Mouse (Mus musculus) MEL-GATA-1-ER (cell line): ENCODE measurements around the gene Mark1.

Source experiments
- DNase-seq: peaks from one replicate; pipeline ENCODE4 v3.0.0-alpha.2; 2012; ENCODE audit warnings: low read depth; ENCODE audit errors: extremely low read depth

The Mark1 gene

DNA sequence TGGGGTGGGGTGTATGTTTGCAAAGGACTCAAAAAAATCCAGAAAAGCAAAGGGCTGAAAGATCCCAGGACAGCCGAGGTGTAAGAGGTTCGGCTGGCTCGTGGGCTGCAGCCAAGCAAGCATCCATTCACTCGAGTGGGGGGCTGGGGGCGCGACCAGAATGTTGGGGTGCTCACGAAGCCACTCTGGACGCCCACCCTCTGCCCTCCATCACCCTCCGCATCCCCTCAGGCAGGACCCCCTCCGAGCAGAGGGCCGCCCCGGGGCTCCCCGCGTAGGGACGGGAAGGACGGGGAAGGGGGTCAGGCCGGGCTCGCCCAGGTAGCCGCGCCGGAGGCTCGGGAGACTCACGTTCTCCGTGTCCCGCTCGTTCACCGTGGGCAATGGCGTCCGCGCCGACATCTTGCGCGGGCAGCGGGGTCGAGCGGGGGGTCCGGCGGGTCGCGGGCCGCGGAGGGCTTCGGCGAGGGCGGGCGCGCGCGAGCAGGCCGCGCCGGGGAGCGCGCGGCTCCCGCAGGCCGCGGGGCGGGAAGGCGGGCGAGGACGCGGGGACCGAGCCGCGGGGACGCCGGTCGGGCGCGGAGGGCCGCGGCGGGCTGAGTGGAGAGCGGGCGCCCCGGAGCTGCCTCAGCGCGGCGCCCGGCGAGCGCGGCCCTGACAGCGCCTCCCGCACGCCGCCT, at the start of gene Mark1:
Gene Mark1 (minus strand): TSS at position 500 of the 680 bp plus-strand sequence.
- no peak for DNase-seq

DNA sequence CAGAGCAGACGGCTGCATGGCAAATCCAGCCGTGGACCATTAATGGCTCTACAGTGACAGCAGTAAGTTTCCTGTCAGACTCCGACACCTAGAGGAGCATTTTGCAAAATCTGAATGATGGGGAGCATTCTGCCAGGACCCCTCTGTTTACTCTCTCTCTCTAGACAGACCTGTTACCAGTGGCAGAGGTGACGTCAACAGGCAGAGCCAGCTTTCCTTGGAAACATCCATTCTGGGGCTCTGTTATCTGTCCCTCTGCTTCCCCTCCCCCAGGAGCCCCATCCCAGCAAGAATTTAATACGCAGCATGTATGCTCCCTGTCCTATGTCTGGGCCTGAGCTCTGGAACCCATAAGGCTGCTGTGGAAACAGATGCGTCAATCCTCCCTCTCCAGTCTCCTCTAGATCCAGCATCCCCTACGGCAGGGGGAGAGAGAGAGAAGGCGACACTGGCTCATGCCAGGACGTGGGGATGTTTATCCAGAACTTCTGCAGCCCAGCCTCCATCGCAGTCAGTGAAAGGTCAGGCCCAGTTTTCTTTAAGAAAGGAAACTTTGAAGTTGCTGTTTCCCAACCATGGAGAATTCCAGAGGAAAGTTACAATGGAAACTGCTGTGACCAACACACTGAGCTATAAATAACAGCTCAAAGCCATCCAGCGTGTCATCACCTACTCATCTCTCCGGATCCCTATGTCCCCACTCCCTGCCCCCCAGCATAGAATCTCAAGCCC, 48.3 kb upstream of the Mark1 start:
- DNase-seq: no peak

DNA sequence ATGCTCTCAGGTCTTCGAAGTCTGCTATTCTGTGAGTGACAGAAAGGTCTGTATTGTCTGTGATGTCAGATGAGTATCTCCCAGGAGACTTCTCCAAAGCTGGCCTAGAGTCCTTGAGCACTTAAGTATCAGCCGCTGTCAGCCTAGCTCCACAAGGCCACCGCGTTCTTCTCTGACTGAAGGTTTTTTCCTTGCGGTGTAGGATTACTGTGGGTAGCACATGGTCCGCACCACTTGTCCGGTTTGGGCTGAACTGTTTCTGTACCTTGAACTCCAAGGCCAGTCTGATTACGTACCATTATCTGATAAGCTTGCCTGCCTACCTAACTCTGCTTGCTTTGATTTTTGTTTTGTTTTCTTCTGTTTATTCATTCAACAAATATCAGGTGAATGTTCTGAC, 47.1 kb upstream of the Mark1 start:
- no peak for DNase-seq

GRCm38 (mm10) chr1:185038183-185038686, 38.9 kb upstream of the Mark1 start:
- no peak for DNase-seq

DNA sequence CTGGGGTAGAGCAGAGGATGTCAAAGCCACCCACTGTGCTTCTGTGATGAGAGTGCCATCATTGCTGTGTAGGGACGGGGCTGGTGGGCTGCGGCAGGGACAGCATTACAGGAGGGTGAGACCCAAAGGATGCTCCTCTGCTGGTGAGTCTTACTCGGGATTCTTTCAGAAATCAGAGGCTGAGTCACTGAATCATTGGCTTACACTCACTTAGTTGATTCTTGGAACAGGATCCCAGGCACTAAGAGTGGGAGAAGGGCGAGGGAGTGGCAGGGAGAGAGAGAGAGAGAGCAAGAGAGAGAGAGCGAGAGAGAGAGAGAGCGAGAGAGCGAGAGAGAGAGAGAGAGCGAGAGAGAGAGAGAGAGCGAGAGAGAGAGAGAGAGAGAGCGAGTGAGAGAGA, 31.2 kb upstream of the Mark1 start:
- no peak for DNase-seq

GRCm38 (mm10) chr1:185020429-185021168, 21.2 kb upstream of the Mark1 start:
- DNase-seq: no peak

DNA sequence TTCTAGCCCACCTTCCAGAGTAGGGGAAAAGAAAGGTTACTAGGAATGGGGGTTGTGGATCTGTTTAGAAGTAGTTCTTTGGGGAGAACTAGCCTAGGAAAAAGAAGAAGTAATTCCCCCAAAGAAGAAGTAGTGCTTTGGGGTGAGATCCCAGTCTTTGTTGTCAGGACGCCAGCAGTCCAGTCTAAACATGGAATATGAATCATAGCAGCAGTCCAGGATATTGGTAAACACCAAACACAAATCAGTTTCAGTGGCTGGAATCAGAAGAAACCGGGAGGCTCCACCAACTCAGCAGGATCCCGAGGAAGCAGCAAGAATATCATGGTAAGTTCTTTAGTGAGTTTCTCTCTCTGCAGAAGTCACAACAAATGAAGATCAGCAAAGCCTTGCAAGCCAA, 13.2 kb upstream of the Mark1 start:
- DNase-seq: no peak

DNA sequence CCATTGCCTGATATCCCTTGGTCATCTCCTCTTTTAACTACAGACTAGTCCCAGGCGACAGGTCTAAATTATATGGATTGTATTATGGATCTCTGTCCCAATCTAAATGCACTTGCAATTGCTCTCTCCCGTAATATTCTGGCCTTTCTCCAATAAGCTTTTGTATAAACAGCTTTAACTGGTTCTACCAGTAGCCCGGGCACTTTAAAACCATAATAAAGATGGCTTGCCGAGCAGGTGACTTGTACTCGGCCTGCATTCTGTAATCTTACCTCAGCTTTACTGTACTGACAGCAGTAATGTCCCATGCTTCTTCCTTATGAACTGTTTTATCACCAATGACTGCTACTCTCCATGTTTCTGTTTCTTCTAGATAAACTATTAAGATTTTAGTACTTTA, 7.7 kb upstream of the Mark1 start:
- no peak for DNase-seq

- DNase-seq: no peak
Measured at GRCm38 (mm10) chr1:184999780-185000599, 620 bp upstream of the Mark1 start.

GRCm38 (mm10) chr1:184998631-184999030, 739 bp downstream of the Mark1 start:
- no peak for DNase-seq

DNA sequence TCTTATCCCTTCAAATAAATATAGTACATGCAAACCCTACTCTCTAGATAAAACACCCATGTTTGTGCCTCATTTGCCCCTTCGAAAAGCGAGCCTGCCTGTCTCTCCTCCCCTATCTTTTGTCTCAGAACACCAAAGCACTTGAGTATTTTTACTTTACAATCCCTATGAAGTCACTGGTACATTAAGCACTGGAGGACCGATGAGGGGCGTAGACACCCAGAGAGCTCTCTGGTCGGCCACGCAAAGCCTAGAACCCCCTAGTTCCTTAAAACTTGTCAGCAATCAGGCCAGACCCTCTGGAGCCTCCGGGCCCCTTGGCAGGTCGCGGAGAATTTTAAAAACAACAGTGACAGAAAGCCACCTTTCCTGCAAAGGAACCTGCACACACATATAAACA, 1.2 kb downstream of the Mark1 start:
- no peak for DNase-seq

- no peak for DNase-seq
Measured at GRCm38 (mm10) chr1:184997466-184997865, 1.9 kb downstream of the Mark1 start.

DNA sequence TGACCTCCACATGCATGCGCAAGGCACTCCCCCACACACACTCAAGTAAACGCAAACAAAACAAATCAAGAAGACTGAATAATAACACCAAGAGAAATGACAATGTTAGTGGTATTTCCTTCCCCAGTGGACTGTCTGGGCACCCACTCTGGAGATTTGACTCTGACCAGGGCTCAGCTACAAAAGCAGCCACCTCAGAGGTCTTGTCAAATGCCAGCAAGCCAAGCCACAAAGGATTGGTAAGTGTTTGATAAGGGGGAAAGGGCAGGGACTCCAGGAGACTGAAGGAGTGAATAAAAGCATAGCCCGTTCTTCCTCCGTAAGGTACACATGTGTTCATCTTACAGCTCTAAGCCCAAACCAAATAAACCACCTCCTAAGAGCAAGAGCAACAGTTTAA, 4.0 kb downstream of the Mark1 start:
- DNase-seq: no peak

GRCm38 (mm10) chr1:184991191-184991590, 8.2 kb downstream of the Mark1 start:
- no peak for DNase-seq

DNA sequence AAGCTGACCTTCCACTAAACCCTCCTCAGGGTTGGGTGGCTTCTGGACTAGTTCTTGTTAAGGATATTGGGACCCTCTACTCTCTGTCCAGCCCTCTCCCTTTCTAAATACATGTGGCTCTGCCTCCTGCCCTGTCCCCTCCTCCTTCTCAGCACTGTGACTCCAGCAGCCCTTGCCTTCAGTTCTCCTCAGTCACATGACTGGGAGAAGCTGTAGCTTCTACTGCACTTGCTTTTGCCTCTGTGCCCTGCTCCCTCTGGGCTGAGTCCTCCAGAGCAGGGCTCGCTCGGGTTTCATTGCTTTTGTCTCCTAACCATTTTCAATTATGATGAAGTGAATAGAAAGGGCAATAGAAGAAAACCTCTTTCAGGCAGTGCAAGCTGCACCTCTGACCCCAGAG, 12.6 kb downstream of the Mark1 start:
- no peak for DNase-seq

DNA sequence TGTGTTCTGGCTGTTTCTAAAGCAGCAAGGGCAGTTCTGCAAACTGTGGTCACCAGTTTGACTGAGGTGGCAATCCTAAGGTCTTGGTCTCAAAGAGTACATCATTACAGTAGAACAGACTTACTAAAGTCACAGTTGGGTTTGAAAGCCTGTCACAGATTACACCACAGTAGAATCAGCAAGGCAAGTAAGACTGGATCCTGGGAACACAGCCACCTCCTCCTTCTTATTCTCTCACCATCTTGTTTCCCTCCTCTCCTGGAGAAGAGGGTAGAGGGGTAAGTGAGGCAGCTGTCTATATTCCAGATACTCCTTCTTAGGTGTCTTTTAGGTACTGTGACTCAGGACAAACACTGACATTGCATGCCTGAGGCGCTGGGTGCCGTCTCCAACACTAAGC, 14.6 kb downstream of the Mark1 start:
- DNase-seq: no peak

DNA sequence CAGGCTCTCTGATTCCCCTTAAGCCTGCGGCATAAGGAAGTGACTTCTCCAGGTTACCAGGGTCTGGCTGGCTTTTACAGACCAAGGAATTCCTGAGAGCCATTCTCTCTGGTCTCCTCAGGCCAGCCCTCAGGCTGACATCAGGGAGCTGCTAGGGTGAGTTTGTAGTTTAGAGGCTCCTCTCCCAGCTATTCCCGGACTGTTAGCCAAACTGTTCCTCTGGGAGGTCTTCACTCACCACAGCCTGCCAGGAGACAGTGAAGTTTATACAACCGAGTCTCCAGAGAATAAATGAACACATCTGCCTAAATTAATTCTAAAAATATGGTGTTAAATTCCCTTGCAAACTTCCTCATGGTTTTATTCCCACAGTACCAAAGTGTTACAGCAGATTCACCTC, 15.6 kb downstream of the Mark1 start:
- no peak for DNase-seq

- no peak for DNase-seq
Measured at GRCm38 (mm10) chr1:184972214-184972776, 27.1 kb downstream of the Mark1 start.

DNA sequence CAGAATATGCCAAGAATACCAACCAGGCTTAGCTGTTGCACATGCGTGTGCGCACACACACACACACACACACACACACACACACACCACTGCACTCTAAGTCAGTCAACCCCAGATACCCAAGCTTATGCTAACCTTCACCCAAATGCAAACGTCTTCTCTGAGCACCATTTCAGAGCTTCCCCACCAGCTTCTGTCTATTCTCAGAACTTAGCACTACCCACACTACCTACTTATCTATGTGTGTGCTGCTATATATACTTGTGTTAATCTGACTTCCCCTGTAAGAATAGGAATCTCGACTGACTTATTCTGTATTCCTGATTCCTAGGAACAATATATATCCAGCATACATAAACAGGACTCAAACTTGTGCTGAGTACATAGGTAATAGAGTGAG, 30.0 kb downstream of the Mark1 start:
- no peak for DNase-seq

DNA sequence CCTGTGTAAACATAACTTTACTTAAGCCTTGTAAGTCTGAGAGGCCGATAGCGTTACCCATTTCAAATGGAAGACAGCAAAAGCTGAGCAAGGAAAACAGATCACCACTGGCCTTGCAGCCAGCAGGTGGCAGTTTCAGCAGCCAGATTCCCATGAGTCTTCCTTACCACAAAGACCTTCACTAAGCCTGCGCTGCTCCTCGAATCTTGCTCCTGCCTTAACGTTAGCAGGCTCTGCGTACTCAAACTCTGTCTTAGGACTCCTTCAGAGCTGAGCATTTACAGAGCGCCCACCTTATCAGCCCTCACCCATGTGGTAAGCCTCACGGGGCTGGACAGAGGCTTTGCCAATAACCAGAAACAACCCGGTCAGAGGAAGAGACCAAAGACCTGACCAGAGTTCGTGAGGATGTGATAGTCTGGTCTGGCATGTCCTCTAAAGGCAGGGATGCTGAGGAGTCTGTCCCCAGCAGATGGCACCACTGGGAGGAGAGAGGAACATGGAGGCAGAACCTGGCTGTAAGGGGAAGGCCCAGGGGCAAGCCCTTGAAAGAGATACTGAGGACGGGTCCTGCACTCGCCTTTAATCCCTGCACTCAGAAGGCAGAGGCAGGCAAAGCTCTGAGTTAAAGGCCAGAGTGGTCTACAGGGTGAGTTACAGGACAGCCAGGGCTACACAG, 33.5 kb downstream of the Mark1 start:
- no peak for DNase-seq
